Mouse (Mus musculus): ENCODE results near the gene Rhog. TPM values are rescaled to one million over a fixed set of nuclear protein-coding genes. Genes with fewer than 3 reads are reported as not detected.

Rhog gene
- total RNA-seq, 1 experiment from 2014 or later = 40.9 TPM

DNA sequence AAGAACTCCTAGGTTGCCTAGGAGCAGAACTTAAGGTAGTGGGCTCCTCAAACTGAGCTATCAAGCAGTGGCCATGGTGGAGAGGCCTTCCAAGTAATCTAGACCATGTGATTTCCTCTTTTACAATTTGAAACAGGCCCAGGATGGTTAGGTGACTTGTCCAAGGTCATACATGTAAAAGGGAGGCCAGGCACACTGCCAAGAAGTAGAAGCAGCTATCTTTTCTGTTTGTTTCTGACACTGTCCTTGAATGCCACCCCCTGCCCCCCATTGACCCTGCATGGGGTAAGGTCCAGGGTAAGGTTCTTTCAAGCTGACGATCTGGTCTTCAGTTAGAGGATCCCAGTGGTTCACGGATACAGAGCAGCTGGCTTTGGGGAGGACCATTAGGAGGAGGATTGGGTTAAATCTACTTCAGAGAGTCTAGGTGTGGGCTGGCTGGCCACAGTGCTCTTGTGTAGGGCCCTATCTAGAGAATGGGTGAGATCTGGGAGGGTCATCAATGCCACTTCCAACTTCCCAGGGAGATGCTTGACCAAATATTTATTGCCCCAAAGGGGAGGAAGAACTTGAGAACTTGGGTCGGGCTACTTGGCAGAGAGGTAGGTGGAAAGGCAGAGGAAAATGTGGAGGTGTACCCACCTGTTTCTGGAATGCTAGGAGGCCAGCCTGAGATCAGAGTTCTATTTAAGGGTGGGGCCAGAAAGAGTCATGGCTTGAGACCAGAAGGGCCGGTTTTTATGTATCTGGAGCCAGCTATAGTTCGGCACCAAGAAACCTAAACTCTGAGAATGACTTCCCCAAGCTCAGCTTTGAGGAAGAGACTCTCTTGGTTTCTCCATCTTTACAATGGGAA lies 31.7 kb downstream of the Rhog start:
- ATAC-seq (replicated peaks; ENCODE audit: low read depth, poor library complexity, severe bottlenecking) = no peak

DNA sequence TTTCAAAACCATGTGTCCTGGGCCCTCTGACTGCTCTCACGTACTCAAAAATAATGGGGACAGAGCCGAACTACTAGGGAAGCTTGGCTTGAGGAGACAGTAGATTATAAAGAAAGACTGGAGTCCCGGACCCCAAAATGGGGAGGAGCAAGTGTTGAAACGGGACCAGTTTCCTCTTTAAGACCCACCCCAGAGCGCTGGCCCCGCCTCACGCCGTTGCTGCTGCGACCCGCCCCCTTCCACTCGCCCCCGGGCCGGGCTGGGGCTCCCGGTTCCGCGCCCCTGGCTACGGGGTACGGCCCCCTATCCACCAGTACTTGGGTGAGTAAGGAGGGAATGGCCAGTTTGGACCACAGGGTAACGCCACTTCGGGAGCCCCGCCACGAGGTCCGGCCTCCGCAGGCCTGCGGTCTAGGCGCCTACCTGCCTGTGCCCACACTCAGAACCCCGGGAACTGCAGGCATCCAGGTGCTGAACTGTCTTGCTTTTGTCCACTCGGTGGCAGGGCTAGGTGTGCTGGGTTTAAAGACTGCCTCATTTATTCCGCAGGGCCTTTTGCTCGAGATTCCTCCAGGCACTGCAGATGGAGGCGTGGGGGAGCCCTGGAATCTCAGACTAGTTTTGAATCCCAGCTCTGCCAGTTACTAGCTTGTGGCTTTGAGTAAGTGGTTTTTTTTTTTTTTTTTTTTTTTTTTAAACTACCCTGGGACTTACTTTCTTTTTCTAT lies 32.9 kb downstream of the Rhog start:
- peak; percentile 86 for ATAC-seq (replicated peaks; ENCODE audit: low read depth, poor library complexity, severe bottlenecking)

DNA sequence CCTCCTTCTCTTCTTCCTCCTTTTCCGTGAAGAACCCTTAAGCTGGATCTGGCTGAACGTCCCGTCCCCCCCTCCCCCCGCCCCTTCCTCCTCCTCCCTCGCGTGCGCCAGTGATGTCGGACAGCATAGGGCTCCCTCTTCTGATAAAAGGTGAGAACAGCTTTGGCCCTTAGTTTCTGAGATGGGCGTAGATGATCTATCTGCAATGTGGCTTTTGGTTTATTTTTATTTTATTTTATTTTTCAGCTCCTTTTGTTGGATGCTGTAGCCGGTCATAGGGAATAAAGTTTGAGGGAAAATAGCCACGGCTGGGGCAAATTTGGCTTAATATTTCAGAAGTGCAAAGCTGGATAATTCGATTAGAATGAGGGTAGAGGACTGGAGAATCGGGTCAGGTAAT lies 33.5 kb downstream of the Rhog start:
- ATAC-seq (replicated peaks; ENCODE audit: low read depth, poor library complexity, severe bottlenecking) = peak; percentile 77

DNA sequence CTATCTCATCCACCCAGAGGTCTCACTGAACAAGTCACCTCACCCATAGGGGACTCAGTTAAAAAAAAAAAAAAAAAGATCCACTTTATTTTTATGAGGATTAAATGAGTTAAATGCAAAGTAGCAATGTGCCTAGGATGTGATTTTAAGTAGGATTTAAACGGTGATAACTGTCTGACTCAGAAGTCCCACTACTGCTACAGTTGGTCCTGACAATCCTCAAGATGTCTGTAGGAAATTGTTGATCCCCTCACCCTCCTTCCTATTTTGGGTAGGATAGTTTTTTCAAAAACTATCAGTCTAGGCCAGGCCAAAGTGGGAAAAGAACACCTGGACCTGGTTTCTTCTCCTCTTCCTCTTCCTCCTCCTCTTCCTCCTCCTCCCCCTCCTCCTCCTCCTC lies 34.0 kb downstream of the Rhog start:
- no peak for ATAC-seq (replicated peaks; ENCODE audit: low read depth, poor library complexity, severe bottlenecking)

DNA sequence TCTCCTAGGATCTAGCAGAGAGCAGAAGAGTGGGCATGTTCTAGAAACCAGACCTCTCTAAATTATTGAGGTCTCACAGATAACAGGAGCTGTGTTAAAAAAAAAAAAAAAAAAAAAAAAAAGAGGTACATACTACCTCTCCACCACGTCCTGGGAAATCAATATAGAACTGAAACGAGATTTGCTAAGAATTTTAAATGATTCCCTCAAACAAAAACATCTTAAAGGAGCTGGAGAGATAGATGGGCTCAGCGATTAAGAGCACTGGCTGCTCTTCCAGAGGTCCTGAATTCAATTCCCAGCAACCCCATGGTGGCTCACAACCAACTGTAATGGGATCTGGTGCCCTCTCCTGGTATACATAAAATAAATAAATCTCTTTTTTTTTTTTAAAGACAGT lies 44.8 kb downstream of the Rhog start:
- no peak for ATAC-seq (replicated peaks; ENCODE audit: low read depth, poor library complexity, severe bottlenecking)

DNA sequence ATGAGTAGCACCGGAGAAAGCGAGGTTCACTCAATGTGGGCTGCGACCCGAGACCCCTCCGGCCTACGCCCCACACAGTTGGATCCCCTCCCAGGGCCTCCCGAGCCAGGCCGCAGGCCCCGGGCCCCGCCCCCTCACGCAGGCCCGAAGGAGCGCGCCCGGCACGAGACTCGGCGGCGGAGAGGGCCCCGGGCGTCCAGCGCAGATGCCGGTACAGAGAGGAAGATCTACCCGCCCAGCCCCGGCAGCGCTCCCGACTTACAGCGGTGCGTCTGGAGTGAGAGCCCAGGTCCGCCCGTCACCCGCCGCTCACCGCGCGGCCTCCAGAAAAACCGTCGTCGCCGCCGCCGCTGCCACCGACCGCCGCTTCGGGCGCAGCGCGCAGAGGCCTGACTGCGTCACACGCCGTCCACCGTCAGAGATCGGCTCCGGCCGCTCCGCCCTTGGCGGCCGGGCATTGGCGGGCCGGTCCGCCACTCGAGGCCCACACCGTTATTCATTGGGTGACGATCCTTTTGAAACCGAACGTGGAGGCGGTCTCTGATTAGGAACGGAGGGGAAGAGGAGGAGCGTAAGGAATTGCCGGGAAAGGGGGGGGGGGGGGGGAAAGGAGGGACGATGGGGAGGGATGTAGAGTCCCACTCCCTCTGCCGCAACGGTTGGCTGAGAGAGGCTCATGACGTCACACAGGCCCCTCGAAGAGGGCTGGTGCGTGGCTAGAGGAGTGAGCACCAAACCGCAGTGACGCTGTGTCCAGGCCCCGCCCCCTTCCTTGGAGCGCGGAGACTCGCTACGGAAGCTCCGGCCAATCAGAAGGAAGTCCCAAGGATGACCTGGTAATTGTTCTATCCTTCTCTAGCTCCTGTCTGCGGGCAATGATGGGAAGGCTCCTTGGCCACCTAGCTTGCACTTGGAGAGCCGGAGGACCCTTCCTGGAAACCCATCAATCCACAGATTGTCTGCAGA lies 45.8 kb downstream of the Rhog start, which contains the start of the genes Nup98 and Pgap2:
Gene Nup98, minus strand, starts transcription at position 421 of the 966 bp plus-strand sequence.
Gene Pgap2, plus strand, starts transcription at position 453 of the 966 bp plus-strand sequence.
- ATAC-seq (replicated peaks; ENCODE audit: low read depth, poor library complexity, severe bottlenecking) = peak; percentile 86

DNA sequence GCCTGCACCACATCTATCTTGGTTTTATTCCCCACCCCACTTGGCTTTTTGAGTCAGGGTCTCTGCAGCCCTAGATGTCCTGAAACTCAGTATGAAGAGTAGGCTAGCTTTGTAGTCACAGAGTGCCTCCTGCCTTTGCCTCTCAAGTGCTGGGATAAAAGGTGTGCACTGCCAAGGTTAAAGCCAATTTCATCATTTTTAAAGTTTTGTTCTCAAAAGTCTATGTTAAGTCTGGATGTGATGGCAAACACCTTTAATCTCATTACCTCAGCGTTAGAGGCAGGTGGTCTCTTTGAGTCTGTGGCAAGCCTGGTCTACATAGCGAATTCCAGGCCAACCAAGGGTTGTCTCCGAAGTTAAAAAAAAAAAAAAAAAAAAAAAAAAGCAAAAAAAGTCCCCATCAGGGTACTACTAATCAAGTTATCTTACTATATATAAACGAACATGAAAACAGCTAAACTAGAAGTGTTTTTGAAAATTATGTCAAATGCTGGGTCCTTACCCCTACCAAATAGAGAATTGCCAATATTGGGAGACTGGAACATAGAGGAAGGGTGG lies 47.0 kb downstream of the Rhog start:
- no peak for ATAC-seq (replicated peaks; ENCODE audit: low read depth, poor library complexity, severe bottlenecking)

DNA sequence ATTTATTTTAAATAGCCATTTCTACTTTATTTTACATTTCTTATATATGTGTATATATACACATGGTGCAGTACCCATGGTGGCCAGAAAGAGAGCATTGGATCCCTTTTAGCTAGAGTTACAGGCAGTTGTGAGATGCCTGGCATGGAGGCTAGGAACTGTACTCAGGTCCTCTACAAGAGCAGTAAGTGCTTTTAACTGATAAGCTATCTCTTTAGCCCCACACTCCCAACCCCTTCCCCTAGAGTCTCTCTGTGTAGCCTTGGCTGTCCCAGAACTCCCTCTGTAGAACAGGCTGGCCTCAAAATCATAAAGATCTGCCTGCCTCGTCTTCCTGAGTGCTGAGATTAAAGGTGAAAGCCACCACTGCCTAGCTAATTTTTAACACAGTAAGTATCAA lies 50.2 kb downstream of the Rhog start:
- peak; percentile 19; the same call in 1 of the 2 replicates for ATAC-seq (replicated peaks; ENCODE audit: low read depth, poor library complexity, severe bottlenecking)

DNA sequence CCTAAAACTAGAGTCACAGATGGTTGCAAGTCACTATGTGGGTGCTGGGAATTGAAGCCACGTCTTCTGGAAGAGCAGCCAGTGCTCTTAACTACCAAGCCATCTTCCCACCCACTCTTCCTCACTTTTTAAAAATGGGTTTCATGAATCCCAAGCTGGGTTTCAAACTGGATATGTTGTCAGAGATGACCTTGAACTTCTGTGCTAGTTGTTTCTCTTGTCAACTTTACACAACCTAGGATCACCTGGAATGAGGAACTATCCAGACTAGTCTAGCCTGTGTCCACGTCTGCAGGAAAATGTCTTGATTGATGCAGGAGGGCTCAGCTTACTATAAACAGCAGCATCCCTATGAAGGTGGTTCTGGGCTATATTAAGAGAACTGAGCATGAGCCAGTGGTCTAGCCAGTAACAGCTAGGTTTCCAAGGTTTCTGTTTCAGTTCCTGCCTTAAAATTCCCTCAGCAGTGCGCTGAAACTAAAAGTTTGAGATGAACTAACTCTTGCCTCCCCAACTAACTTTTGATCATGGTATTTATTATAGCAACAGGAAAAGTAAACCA lies 51.5 kb downstream of the Rhog start:
- ATAC-seq (replicated peaks; ENCODE audit: low read depth, poor library complexity, severe bottlenecking) = peak; percentile 50

DNA sequence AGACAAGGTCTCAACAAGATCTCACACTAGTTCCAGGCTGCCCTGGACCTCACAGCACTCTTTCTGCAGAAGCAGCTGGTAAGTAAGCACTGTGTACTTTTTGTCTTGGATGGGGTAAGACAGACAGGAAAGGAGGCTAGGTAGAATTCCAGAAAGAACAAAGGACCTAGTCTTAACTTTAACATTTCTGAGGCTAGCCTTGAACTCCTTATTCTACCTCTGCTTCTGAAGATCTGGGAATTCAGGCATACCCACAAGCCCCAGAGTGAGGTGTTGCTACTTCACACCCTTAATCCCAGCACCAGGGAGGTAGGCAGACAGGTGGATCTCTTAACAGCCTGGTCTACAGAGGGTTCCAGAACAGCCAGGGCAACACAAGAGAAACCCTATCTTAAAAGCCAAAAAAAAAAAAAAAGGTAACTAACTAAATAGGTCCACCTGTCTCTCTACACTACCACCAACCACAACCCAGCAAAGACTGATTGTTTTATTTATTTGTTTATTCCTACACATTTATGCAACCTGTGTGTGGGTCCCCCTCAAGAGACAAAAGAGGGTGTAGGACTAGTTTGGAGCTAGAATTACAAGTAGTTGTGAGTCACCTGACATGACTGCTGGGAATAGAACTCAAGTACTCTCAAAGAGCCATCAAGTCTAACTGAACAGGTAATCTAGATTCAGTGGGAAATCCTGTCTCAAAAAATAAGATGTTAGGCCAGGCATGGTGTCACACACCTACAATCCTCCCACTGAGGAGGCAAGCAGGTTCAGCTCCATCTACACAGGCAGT lies 54.7 kb downstream of the Rhog start:
- ATAC-seq (replicated peaks; ENCODE audit: low read depth, poor library complexity, severe bottlenecking) = no peak

DNA sequence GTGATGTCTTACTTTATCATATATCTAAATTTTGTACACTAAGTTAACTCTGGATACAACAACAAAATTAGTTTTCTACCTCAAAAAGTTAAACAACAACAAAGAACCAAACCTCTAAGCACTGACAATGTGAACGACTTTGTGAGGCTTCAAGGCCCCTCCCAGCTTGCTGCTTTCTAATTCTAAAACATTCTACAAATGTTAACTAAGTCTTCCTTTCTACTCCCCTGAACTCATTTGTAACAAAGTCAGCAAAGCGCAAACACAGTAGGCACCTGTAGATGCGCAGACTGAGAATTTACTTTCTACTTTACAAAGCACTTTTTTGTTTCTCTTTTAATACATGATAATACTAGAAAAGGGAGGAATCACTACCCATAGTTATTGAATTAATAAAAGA lies 55.3 kb downstream of the Rhog start:
- no peak for ATAC-seq (replicated peaks; ENCODE audit: low read depth, poor library complexity, severe bottlenecking)

DNA sequence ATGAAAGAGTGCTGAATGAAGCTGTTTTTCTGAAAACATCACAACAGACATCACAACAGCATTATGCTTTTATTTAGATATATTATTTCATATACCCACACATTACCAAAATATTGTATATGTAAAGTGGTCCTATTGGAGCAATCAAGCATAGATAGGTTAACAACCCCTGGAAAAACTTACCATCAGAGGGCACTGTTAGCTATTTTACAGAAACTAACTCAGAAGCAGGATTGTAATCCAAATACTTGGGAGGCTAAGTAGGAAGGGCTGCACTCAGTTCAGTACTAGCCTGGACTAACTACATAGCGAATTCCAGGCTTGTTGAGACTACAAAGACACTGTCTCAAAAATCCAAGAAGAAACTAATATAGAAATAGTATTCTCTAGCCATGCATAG lies 63.5 kb downstream of the Rhog start:
- ATAC-seq (replicated peaks; ENCODE audit: low read depth, poor library complexity, severe bottlenecking) = no peak

Other genes with a start within 250 kb of the Rhog start
- gene Il18bp, start 237.4 kb downstream of the Rhog start, total RNA-seq (2017) = 1.9 and 3.5 TPM in 2 replicates
- gene Rnf121, start 190.6 kb downstream of the Rhog start, total RNA-seq (2017) = 6.6 and 13.2 TPM in 2 replicates
- 27.5 and 43.1 TPM in 2 replicates for gene Xndc1, start 190.5 kb downstream of the Rhog start, total RNA-seq (2017)
- gene Xntrpc, start 190.3 kb downstream of the Rhog start, total RNA-seq (2017) = 0.68 and 0.69 TPM in 2 replicates
- 0.69 and 1.3 TPM in 2 replicates for gene Trpc2, start 172.9 kb downstream of the Rhog start, total RNA-seq (2017)
- gene Art1, start 154.3 kb downstream of the Rhog start, total RNA-seq (2017) = 0.15 TPM in 1 of 2 replicates, not detected in the other
- 0.14 TPM in 1 of 2 replicates, not detected in the other for gene Art5, start 146.6 kb downstream of the Rhog start, total RNA-seq (2017)
- gene Chrna10, start 139.2 kb downstream of the Rhog start, total RNA-seq (2017) = 0.50 TPM in 1 of 2 replicates, not detected in the other
- gene Nup98, start 45.9 kb downstream of the Rhog start, total RNA-seq (2017) = 54.7 and 60.9 TPM in 2 replicates
- gene Pgap2, start 45.8 kb downstream of the Rhog start, total RNA-seq (2017) = 23.1 and 30.9 TPM in 2 replicates
- gene Stim1, start 11.8 kb upstream of the Rhog start, total RNA-seq (2017) = 20.5 and 41.0 TPM in 2 replicates
- 809 and 867 TPM in 2 replicates for gene Rrm1, start 185.6 kb upstream of the Rhog start, total RNA-seq (2017)
- gene Olfr543, start 225.6 kb upstream of the Rhog start, total RNA-seq (2017) = not detected in 2 replicates
- gene Olfr544, start 232.3 kb upstream of the Rhog start, total RNA-seq (2017) = not detected in 2 replicates
- gene Olfr545, start 243.5 kb upstream of the Rhog start, total RNA-seq (2017) = not detected in 2 replicates